ENCODE assay signal across 10 mouse cellular contexts in genomic region chr5:150495792-150496191, GRCm38 (mm10). TPM values are rescaled to one million over a fixed set of nuclear protein-coding genes. Genes with fewer than 3 reads are reported as not detected.
DNase-seq lines count a peak whose midpoint lies in the region; ATAC-seq lines count a peak whose summit lies in the region.
"Had no signal": no experiment of that assay in that cellular context is flagged by ENCODE, and none has a peak within 500 bp of the region (broad histone marks: within the 10 kb centered on the region; RNA-seq: fewer than 3 reads in every experiment).

No protein-coding gene starts in this region.

- no peak overlapping the region for H3K4me3 ChIP-seq in forebrain, embryonic 11.5 days (ENCODE audit: low read depth, low read length)
- no peak overlapping the region for H3K4me3 ChIP-seq in forebrain, embryonic 13.5 days
- H3K4me3 ChIP-seq: hindbrain, embryonic 15.5 days; myocyte had no signal

- no peak for ATAC-seq in forebrain, embryonic 11.5 days (replicated peaks; ENCODE audit: low FRiP score)
- no peak for ATAC-seq in forebrain, embryonic 13.5 days
- peak; percentile 86 for ATAC-seq in granulocyte monocyte progenitor cell, adult 5-6 weeks (replicated peaks; ENCODE audit: poor library complexity, severe bottlenecking)

- H3K4me2 ChIP-seq in forebrain, embryonic 11.5 days (ENCODE audit: low read depth, low read length, severe bottlenecking), result no peak overlapping the region
- no peak overlapping the region for H3K4me2 ChIP-seq in forebrain, embryonic 13.5 days
- H3K4me2 ChIP-seq: hindbrain, embryonic 15.5 days had no signal

- no peaks in the 10 kb centered on the region for H3K4me1 ChIP-seq in forebrain, embryonic 11.5 days (replicated peaks; ENCODE audit: control insufficient read depth, insufficient read depth, low read length)
- no peaks in the 10 kb centered on the region for H3K4me1 ChIP-seq in forebrain, embryonic 13.5 days
- H3K4me1 ChIP-seq: hindbrain, embryonic 15.5 days had no signal

- no peak overlapping the region for H3K9ac ChIP-seq in forebrain, embryonic 11.5 days (ENCODE audit: low read length)
- H3K9ac ChIP-seq in forebrain, embryonic 13.5 days, result no peak overlapping the region
- H3K9ac ChIP-seq: hindbrain, embryonic 15.5 days had no signal

- H3K27me3 ChIP-seq in forebrain, embryonic 11.5 days (ENCODE audit: control insufficient read depth, insufficient read depth, low read length), result no peaks in the 10 kb centered on the region
- H3K27me3 ChIP-seq in forebrain, embryonic 13.5 days, result no peaks in the 10 kb centered on the region
- H3K27me3 ChIP-seq: hindbrain, embryonic 15.5 days had no signal

- peak; percentile 64 for DNase-seq in forebrain, embryonic 11.5 days (ENCODE audit: low spot score)
- peak; percentile 10 for DNase-seq in ovary, postnatal 36 days (ENCODE audit: low spot score)
- DNase-seq in ovary, postnatal 10 days (ENCODE audit: low spot score), result no peak
- peak; percentile 31 for DNase-seq in c-Kit-positive CD71-positive TER-119-positive erythroid progenitor cells, embryonic 14.5 days (ENCODE audit: low spot score)
- peak; percentile 69 for DNase-seq in lung, postnatal 36 days
- DNase-seq in thymus, postnatal 36 days, result peak; percentile 22 to 32

- no peaks in the 10 kb centered on the region for H3K9me3 ChIP-seq in forebrain, embryonic 11.5 days (ENCODE audit: control insufficient read depth, low read length)
- H3K9me3 ChIP-seq in forebrain, embryonic 13.5 days (replicated peaks), result no peaks in the 10 kb centered on the region

- H3K27ac ChIP-seq in forebrain, embryonic 11.5 days (ENCODE audit: low read depth, low read length), result no peak overlapping the region
- H3K27ac ChIP-seq in forebrain, embryonic 13.5 days, result no peak overlapping the region
- H3K27ac ChIP-seq: hindbrain, embryonic 15.5 days had no signal

- WGBS in forebrain, embryonic 11.5 days, result 48% methylated on average over 6 of the region's 6 CpGs
- 45% methylated on average over 6 of the region's 6 CpGs for WGBS in forebrain, embryonic 13.5 days

- no peaks in the 10 kb centered on the region for H3K36me3 ChIP-seq in forebrain, embryonic 11.5 days (ENCODE audit: control insufficient read depth, insufficient read depth, low read length)
- H3K36me3 ChIP-seq in forebrain, embryonic 13.5 days (ENCODE audit: poor library complexity, severe bottlenecking), result peaks cover 12% of the 10 kb centered on the region

RNA-seq across cellular contexts. Expression of gene Zar1l, which starts 22.2 kb away (rescaled TPM):
- polyA plus RNA-seq in forebrain, embryonic 11.5 days (2014; fragmentation: Nextera tagmentation; extraction: Ambion mirVana), result not detected in 2 replicates
- polyA plus RNA-seq in forebrain, embryonic 13.5 days (2015; fragmentation: Nextera tagmentation; extraction: Ambion mirVana), result not detected in 2 replicates
- not detected in 2 replicates for total RNA-seq in granulocyte monocyte progenitor cell, adult 5-6 weeks (2014; fragmentation: Nextera tagmentation)
- not detected in 2 replicates for total RNA-seq in granulocyte monocyte progenitor cell, adult 5-6 weeks (2017)
- polyA plus RNA-seq: hindbrain, embryonic 15.5 days; myocyte had no signal

RNA-seq across cellular contexts. Expression of gene Brca2, which starts 26.6 kb away (rescaled TPM):
- polyA plus RNA-seq in forebrain, embryonic 11.5 days (2014; fragmentation: Nextera tagmentation; extraction: Ambion mirVana), result 34.8 and 35.0 TPM in 2 replicates
- polyA plus RNA-seq in forebrain, embryonic 13.5 days (2015; fragmentation: Nextera tagmentation; extraction: Ambion mirVana), result 23.9 and 29.0 TPM in 2 replicates
- total RNA-seq in granulocyte monocyte progenitor cell, adult 5-6 weeks (2014; fragmentation: Nextera tagmentation), result 41.9 and 56.0 TPM in 2 replicates
- total RNA-seq in granulocyte monocyte progenitor cell, adult 5-6 weeks (2017), result 37.4 and 38.8 TPM in 2 replicates
